Comparison of ENCODE assay signal across 19 mouse cellular contexts in genomic region chr5:129163416-129163815, GRCm38 (mm10).
A peak's percentile ranks its signal among the peaks of the same experiment; 100 is the strongest.
DNase-seq lines count a peak whose midpoint lies in the region; ATAC-seq and TF ChIP-seq lines count a peak whose summit lies in the region.
"Had no signal": no experiment of that assay in that cellular context is flagged by ENCODE, and none has a peak within 500 bp of the region (broad histone marks: within the 10 kb centered on the region; RNA-seq: fewer than 3 reads in every experiment).

No protein-coding gene starts in this region.

- no peak overlapping the region for H3K9ac ChIP-seq in kidney, embryonic 16.5 days (replicated peaks; ENCODE audit: low read length)
- H3K9ac ChIP-seq in ES-Bruce4 (ENCODE audit: low read depth, poor library complexity, severe bottlenecking): no peak overlapping the region
- H3K9ac ChIP-seq in limb, embryonic 14.5 days (ENCODE audit: low read depth, low read length, severe bottlenecking): no peak overlapping the region
- H3K9ac ChIP-seq: embryonic facial prominence, embryonic 15.5 days; forebrain, postnatal 0 days; heart, embryonic 12.5 days; hindbrain, embryonic 15.5 days; liver, postnatal 0 days had no signal

- no peak for TF ChIP-seq POLR2A in ES-Bruce4 (IDR thresholded peaks at IDR 0.05; ENCODE audit: insufficient read depth, low read length)
- TF ChIP-seq POLR2A in limb, embryonic 14.5 days (IDR thresholded peaks at IDR 0.05; ENCODE audit: borderline replicate concordance, extremely low read depth, insufficient read depth, insufficient read length): no peak

- peak overlapping the region; percentile 58 for H3K27ac ChIP-seq in gastrocnemius, adult 2 months
- H3K27ac ChIP-seq in kidney, embryonic 16.5 days (ENCODE audit: low read length): peak overlapping the region; percentile 69
- H3K27ac ChIP-seq in ES-Bruce4 (ENCODE audit: insufficient read depth, low read length): peak overlapping the region; percentile 27
- H3K27ac ChIP-seq in limb, embryonic 14.5 days (replicated peaks; ENCODE audit: low read depth, low read length): 0 out of 2 replicates have a peak overlapping the region, but pooled peaks have one; percentile 1
- H3K27ac ChIP-seq: forebrain, embryonic 10.5 days; hindbrain, embryonic 15.5 days; layer of hippocampus, adult 2 months had no signal

- intact Hi-C loops in gastrocnemius, adult 2 months (cut with DNase I): no loop called here

- no peak for ATAC-seq in kidney, embryonic 16.5 days (ENCODE audit: low FRiP score, low TSS enrichment)
- ATAC-seq in limb, embryonic 14.5 days (ENCODE audit: low FRiP score, low read depth): no peak
- ATAC-seq: forebrain, postnatal 0 days; liver, postnatal 0 days had no signal

- TF ChIP-seq CTCF in gastrocnemius, adult 2 months (IDR thresholded peaks at IDR 0.05): no peak
- no peak for TF ChIP-seq CTCF in ES-Bruce4 (IDR thresholded peaks at IDR 0.05; ENCODE audit: low read depth, low read length)

- H3K4me3 ChIP-seq in gastrocnemius, adult 2 months: no peak overlapping the region
- H3K4me3 ChIP-seq in kidney, embryonic 16.5 days (ENCODE audit: low read length): no peak overlapping the region
- no peak overlapping the region for H3K4me3 ChIP-seq in ES-Bruce4 (ENCODE audit: low read depth, low read length)
- no peak overlapping the region for H3K4me3 ChIP-seq in limb, embryonic 14.5 days (replicated peaks; ENCODE audit: low read length)
- H3K4me3 ChIP-seq: embryonic facial prominence, embryonic 15.5 days; forebrain, embryonic 10.5 days; heart, embryonic 12.5 days; hindbrain, embryonic 15.5 days; layer of hippocampus, adult 2 months had no signal

- peaks cover 29% of the 10 kb centered on the region for H3K4me1 ChIP-seq in kidney, embryonic 16.5 days (ENCODE audit: insufficient read depth, low read length)
- peaks cover 6% of the 10 kb centered on the region for H3K4me1 ChIP-seq in ES-Bruce4 (ENCODE audit: control insufficient read depth, insufficient read depth, low read length)
- H3K4me1 ChIP-seq in limb, embryonic 14.5 days (ENCODE audit: control insufficient read depth, insufficient read depth, low read length): peaks cover 12% of the 10 kb centered on the region

- no peak overlapping the region for H3K4me2 ChIP-seq in kidney, embryonic 16.5 days (replicated peaks; ENCODE audit: low read depth, low read length)
- no peak overlapping the region for H3K4me2 ChIP-seq in limb, embryonic 14.5 days (replicated peaks; ENCODE audit: low read depth, low read length, severe bottlenecking)
- H3K4me2 ChIP-seq: embryonic facial prominence, embryonic 15.5 days; heart, embryonic 12.5 days; hindbrain, embryonic 15.5 days had no signal

- no peak for DNase-seq in gastrocnemius, adult 2 months
- no peak for DNase-seq in gastrocnemius, adult 8-10 months (ENCODE audit: low spot score in 2 of 2)
- DNase-seq in kidney, postnatal 4 days: no peak
- DNase-seq in limb, embryonic 14.5 days (ENCODE audit: low spot score): no peak
- no peak for DNase-seq in cerebellum, adult 18-20 months
- DNase-seq in right cerebral cortex, postnatal 10 days (ENCODE audit: low spot score in 2 of 2): no peak
- DNase-seq: cerebellum, adult 11-12 months; cerebellum, postnatal 25 days; forebrain, postnatal 0 days; liver, postnatal 0 days; midbrain, embryonic 14.5 days; thymus, adult 18-20 months had no signal

- H3K36me3 ChIP-seq in kidney, embryonic 16.5 days (ENCODE audit: insufficient read depth, low read length): no peaks in the 10 kb centered on the region
- H3K36me3 ChIP-seq in ES-Bruce4 (ENCODE audit: control insufficient read depth, insufficient read depth, low read length, poor library complexity, severe bottlenecking): no peaks in the 10 kb centered on the region
- no peaks in the 10 kb centered on the region for H3K36me3 ChIP-seq in limb, embryonic 14.5 days (ENCODE audit: control insufficient read depth, insufficient read depth, low read length)
- H3K36me3 ChIP-seq: embryonic facial prominence, embryonic 15.5 days; forebrain, embryonic 10.5 days; heart, embryonic 12.5 days; hindbrain, embryonic 15.5 days had no signal

- H3K9me3 ChIP-seq in kidney, embryonic 16.5 days (ENCODE audit: low read length): no peaks in the 10 kb centered on the region
- no peaks in the 10 kb centered on the region for H3K9me3 ChIP-seq in ES-Bruce4 (replicated peaks; ENCODE audit: control insufficient read depth, insufficient read depth, low read length, poor library complexity, severe bottlenecking)
- H3K9me3 ChIP-seq in limb, embryonic 14.5 days (ENCODE audit: control insufficient read depth, low read length): no peaks in the 10 kb centered on the region
- H3K9me3 ChIP-seq: embryonic facial prominence, embryonic 15.5 days; forebrain, embryonic 10.5 days; heart, embryonic 12.5 days; hindbrain, embryonic 15.5 days had no signal

- H3K27me3 ChIP-seq in kidney, embryonic 16.5 days (ENCODE audit: insufficient read depth, low read length): no peaks in the 10 kb centered on the region
- no peaks in the 10 kb centered on the region for H3K27me3 ChIP-seq in ES-Bruce4 (ENCODE audit: control insufficient read depth, insufficient read depth, low read length, poor library complexity, severe bottlenecking)
- H3K27me3 ChIP-seq in limb, embryonic 14.5 days (ENCODE audit: control insufficient read depth, insufficient read depth, low read length): no peaks in the 10 kb centered on the region
- H3K27me3 ChIP-seq: embryonic facial prominence, embryonic 15.5 days; heart, embryonic 12.5 days; hindbrain, embryonic 15.5 days had no signal

- no peak for TF ChIP-seq EP300 in ES-Bruce4 (IDR thresholded peaks at IDR 0.05; ENCODE audit: insufficient read depth, low read depth, low read length)

- 73% methylated on average over 8 of the region's 8 CpGs for WGBS in kidney, embryonic 16.5 days
- 70% methylated on average over 8 of the region's 8 CpGs for WGBS in limb, embryonic 14.5 days

Comparison
In these comparisons a context has a peak if more than half of its experiments do, and no peak if none do; other contexts are left out.
1. H3K27ac ChIP-seq: peak in every context shown above with its lines; median percentile 69 in kidney, embryonic 16.5 days; 58 in gastrocnemius, adult 2 months; 27 in ES-Bruce4; 1 in limb, embryonic 14.5 days.